Mouse (Mus musculus) c-Kit-positive CD71-negative TER-119-negative erythroid progenitor cells, embryonic 14.5 days (primary cell): ENCODE data around the gene Spata31d1a.

Source experiments
- DNase-seq: peaks from one replicate; pipeline ENCODE4 v3.0.0-alpha.2; 2013; ENCODE audit warnings: low read depth

Gene Spata31d1a

DNA sequence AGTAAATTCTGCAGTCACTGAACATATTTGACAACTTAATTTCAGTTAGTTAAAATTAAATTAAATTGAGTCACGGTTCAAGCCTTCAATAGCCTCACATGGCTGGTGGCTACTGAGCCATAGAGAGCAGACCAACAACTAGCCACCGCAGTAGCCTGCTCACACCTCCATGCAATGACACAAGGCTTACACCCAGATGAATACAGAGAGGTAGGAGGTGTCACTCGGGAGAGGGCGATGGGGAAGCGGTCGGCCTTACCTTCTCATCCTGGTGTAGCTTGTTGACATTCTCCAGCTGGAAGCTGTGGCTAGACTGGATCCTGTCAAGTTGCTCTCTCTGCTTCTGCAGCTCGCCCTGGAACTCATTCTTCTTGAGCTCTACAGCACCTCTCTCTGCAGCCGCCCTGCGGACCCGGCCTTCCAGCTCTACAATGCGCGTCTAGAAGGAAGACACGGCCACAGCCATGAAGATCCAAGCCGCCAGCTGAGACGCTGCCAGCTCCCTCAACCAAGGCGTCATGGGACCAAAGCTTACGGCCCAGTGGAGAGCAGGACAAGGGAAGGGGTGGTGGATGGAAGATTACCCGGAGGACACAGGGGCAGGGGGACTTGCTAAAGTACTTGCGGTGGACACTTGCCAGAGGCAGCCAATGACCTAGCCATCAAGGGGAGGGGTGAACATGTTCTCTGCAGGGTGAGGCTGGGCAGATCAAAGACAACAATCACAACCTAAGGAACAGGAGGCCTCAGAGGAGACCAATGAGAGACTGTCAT is 46.0 kb downstream of the Spata31d1a start:
- no peak for DNase-seq

GRCm38 (mm10) chr13:59661966-59662365 is 48.2 kb downstream of the Spata31d1a start:
- no peak for DNase-seq

DNA sequence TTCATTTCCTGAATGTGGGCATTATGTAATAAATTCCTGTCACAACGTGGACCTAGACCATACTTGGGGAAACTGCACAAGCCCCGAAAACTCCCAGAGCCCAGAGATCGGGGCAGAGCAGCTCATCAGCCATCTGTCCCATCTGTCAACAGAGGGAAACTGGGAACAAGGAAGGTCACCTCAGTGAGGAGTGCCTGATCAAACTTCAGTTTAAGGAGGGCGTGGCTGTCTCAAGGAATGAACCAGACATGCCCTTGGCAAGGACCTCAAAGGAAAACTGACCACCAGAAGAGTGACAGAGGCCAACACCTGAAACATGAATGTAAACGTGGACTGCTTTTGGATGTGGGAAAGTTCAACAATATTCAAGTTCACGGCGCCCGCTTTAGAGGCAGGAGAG is 48.7 kb downstream of the Spata31d1a start:
- no peak for DNase-seq

GRCm38 (mm10) chr13:59660371-59660770 is 49.8 kb downstream of the Spata31d1a start:
- DNase-seq = no peak

DNA sequence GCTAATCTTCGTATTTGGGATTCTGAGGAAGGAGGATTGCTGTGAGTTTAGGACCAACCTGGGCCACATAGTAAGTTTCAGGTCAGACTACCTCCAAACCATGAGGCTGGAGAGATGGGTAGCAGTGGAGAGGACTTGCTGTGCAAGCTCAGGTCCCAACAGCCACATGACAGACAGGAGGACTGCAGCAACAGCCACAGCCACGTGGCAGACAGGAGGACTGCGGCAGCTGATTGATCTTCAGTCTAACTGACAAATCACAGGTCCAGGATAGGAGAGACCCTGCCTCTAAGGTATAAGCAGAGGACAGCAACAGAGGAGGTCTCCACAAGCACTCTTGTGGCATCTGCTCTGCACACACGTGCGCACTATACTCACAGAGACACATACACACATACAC is 52.3 kb downstream of the Spata31d1a start:
- DNase-seq = no peak

DNA sequence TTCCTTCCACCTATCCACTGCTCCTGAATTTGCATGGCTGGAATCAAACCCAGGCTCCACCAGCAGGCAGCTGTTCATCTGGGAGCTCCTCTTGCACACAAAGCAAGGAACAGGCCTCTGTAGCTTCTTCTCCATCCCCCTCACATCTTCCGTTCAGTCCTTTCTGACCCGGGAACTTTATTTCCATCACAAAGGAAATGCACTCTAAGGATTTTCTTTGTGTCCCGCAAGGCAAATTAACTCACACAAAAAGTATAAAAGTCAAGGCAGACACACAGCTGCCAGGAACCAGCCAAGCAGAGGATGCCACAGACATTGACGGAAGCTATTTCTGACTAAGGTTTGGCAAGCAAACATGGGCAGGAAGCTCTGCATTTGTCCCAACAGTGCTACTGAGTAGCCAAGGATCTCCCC is 53.1 kb downstream of the Spata31d1a start:
- no peak for DNase-seq

- DNase-seq = no peak
Observed at GRCm38 (mm10) chr13:59656316-59656832, 53.8 kb downstream of the Spata31d1a start.

GRCm38 (mm10) chr13:59655718-59656315 is 54.3 kb downstream of the Spata31d1a start:
- no peak for DNase-seq

- no peak for DNase-seq
Observed at GRCm38 (mm10) chr13:59654465-59654864, 55.7 kb downstream of the Spata31d1a start.

- no peak for DNase-seq
Observed at GRCm38 (mm10) chr13:59653136-59653535, 57.0 kb downstream of the Spata31d1a start.

GRCm38 (mm10) chr13:59652651-59653050 is 57.5 kb downstream of the Spata31d1a start:
- DNase-seq = no peak
